Mouse (Mus musculus): ENCODE measurements at regions not wholly inside any gene's neighbourhood (a gene's known extent, or its start where the extent isn't known, plus 50 kb on each side); places are given as distances from the start of the nearest gene placed in this dataset.

GRCm38 (mm10) chr10:45806984-45807827, 229.6 kb downstream of the Hace1 start:
- TF ChIP-seq CTCF (IDR thresholded peaks at IDR 0.05; ENCODE audit: borderline replicate concordance, insufficient read depth, low read length), result no peak
- no peak for TF ChIP-seq POLR2A (IDR thresholded peaks at IDR 0.05; ENCODE audit: low read depth, low read length)
